Mouse (Mus musculus): Measurements from ENCODE around the gene Tas2r144.
A peak's percentile ranks its signal among the peaks of the same experiment; 100 is the strongest.

Gene Tas2r144

GRCm38 (mm10) chr6:42215028-42215427 is at the start of gene Tas2r144:
Tas2r144 (plus strand) TSS chr6:42215328.
- TF ChIP-seq GATA4 (IDR thresholded peaks at IDR 0.05; ENCODE audit: insufficient replicate concordance, low read length) = no peak

GRCm38 (mm10) chr6:42182462-42182861 is 32.7 kb upstream of the Tas2r144 start:
- no peak for TF ChIP-seq GATA4 (IDR thresholded peaks at IDR 0.05; ENCODE audit: insufficient replicate concordance, low read length)

GRCm38 (mm10) chr6:42186230-42186629 is 28.9 kb upstream of the Tas2r144 start:
- no peak for TF ChIP-seq GATA4 (IDR thresholded peaks at IDR 0.05; ENCODE audit: insufficient replicate concordance, low read length)

- TF ChIP-seq GATA4 (IDR thresholded peaks at IDR 0.05; ENCODE audit: insufficient replicate concordance, low read length) = no peak
Observed at GRCm38 (mm10) chr6:42197710-42198109, 17.4 kb upstream of the Tas2r144 start.

GRCm38 (mm10) chr6:42199498-42199897 is 15.6 kb upstream of the Tas2r144 start:
- TF ChIP-seq GATA4 (IDR thresholded peaks at IDR 0.05; ENCODE audit: insufficient replicate concordance, low read length) = no peak

- TF ChIP-seq GATA4 (IDR thresholded peaks at IDR 0.05; ENCODE audit: insufficient replicate concordance, low read length) = no peak
Observed at GRCm38 (mm10) chr6:42222286-42222685, 7.2 kb downstream of the Tas2r144 start.

GRCm38 (mm10) chr6:42225046-42225445 is 9.9 kb downstream of the Tas2r144 start:
- no peak for TF ChIP-seq GATA4 (IDR thresholded peaks at IDR 0.05; ENCODE audit: insufficient replicate concordance, low read length)

GRCm38 (mm10) chr6:42227240-42228101 is 12.3 kb downstream of the Tas2r144 start:
- TF ChIP-seq GATA4 (IDR thresholded peaks at IDR 0.05; ENCODE audit: insufficient replicate concordance, low read length) = no peak

- TF ChIP-seq GATA4 (IDR thresholded peaks at IDR 0.05; ENCODE audit: insufficient replicate concordance, low read length) = peak; percentile 31; the same call in 1 of the 2 replicates
Observed at GRCm38 (mm10) chr6:42229610-42230009, 14.5 kb downstream of the Tas2r144 start.

DNA sequence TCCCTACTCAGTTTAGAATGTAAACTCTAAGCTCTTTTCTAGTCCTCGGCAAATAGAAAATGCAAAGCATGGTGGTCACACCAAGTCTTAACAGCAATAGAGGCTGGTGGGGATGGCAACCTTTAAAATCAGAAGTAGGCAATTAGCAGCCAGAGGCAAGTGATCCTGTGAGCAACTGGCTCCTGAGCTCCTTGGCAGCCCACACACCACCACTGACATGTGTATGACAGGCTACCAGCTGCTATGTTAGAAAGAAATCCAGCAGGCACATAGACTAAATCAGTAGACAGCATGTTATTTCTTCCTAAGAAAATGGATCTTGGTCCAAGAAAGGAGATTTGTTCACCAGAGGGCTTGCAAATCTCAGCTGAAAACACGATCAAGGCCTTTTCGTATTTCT is 16.1 kb downstream of the Tas2r144 start:
- no peak for TF ChIP-seq GATA4 (IDR thresholded peaks at IDR 0.05; ENCODE audit: insufficient replicate concordance, low read length)

GRCm38 (mm10) chr6:42237276-42237805 is 22.2 kb downstream of the Tas2r144 start:
- no peak for TF ChIP-seq GATA4 (IDR thresholded peaks at IDR 0.05; ENCODE audit: insufficient replicate concordance, low read length)

DNA sequence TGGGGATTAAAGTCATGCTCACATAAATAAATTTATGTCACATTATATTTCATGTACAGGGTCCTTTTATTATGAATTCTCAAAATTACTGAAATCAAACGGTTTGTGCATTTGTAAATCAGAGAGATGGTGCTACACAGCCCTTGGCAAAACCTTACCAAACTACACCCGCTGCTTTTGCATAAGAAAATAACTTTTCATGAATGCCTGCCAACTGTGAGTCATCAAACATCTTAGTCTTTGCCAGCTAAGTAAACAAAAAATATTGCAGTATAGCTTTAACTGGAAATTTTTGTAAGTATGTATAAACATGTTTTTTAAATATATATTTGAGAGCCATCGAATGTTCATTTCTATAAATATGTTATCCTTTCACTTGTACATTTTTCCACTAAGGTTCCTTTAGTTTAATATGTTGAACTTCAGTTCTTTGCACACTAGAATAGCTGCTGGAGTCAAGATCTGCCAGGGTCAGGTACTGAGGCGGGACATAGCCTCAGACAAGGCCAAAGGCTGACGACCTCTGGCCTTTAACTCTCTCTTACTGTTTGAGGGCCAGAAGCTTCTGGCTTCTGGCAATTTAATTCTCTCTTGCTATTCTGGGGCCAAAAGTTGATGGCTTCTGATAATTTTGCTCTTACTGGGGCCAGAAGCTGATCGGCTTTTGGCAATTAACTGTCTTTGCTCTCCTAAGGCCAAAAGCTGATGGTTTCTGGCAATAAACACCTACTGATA is 26.4 kb downstream of the Tas2r144 start:
- TF ChIP-seq GATA4 (IDR thresholded peaks at IDR 0.05; ENCODE audit: insufficient replicate concordance, low read length) = 0 out of 2 replicates have a peak, but pooled peaks have one; percentile 15

DNA sequence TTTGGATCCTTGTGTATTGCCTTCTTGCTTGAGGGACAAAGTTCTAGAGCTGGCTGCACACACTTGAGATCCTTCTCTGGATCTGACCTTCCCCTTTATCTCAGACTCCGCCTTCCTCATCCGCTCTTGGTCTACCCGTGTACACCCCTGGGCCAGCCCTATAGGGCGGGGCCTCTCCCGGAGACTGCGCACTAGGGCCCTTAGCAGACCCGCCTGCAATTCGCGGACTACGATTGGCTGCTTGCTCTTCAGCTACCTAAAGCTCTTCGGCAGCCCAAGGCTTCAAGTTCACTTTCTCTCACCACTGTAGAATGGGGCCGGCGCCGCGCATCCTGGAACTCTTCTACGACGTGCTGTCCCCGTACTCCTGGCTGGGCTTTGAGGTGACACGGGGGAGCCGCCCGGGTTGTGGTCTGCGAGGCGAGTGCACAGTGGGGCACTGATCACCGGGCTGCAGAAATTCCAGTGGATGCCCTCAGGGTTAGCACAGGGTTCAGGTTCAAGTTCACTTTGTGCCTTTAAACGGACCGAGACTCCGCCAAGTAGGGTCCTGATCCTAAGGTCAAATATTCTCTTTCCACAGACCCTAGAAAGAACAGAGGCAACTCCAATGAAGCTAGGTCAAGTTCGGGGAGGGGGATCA is 30.7 kb downstream of the Tas2r144 start, which contains the start of gene Gstk1:
TSS of gene Gstk1 (plus strand) at position 225 of the 643 bp plus-strand sequence.
- TF ChIP-seq GATA4 (IDR thresholded peaks at IDR 0.05; ENCODE audit: insufficient replicate concordance, low read length) = peak; percentile 63; the same call in 1 of the 2 replicates

GRCm38 (mm10) chr6:42247173-42247572 is 32.0 kb downstream of the Tas2r144 start:
- TF ChIP-seq GATA4 (IDR thresholded peaks at IDR 0.05; ENCODE audit: insufficient replicate concordance, low read length) = no peak

DNA sequence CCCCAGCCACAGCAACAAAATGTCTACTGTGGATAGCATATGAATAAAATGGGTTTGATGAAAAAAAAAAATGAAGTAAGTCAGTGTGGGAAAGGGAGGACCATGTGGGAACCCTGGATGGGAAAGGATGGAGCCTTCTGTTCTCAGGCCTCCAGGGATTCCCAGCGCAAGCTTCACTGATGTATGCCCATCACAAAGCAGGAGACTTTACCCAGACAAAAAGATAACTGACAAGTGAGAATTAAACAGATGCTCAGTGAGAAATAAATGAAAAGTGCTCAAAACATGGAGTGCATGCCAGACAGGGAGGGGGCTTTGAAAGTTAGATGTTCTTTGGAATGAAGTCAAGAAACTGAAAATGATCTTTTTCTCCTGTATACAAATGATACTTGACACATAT is 32.9 kb downstream of the Tas2r144 start:
- no peak for TF ChIP-seq GATA4 (IDR thresholded peaks at IDR 0.05; ENCODE audit: insufficient replicate concordance, low read length)
